Mouse (Mus musculus): Measurements from ENCODE around the gene D430019H16Rik.

GRCm38 (mm10) chr12:105413909-105414308, 39.7 kb upstream of the D430019H16Rik start:
- TF ChIP-seq CTCF (conservative IDR thresholded peaks at IDR 0.05; ENCODE audit: low read length) (no peak), NANOG (IDR thresholded peaks at IDR 0.05; ENCODE audit: borderline replicate concordance, low read length) (no peak), POU5F1 (IDR thresholded peaks at IDR 0.05; ENCODE audit: borderline replicate concordance, low read length) (no peak)
